ENCODE assay signal across 27 mouse cellular contexts in the genomic region with DNA sequence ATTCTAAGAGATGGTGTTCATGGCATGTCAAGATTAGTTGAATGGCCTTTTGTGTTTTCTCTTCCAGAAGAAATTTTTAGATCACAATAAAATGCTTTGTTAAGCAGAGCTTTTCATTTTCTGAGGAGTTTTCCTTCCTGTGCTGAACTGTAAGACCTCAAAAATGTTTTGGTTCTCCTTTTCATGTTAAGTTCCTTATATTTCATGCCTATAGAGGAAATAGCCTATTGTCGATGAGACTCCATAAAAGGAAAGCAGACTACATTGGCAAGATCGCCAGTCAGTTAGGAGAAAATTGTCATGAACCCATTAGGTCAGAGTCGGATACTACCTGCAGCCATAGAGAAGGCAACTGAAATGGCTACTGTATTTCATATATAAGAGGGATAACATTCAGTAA.
"Had no signal": no experiment of that assay in that cellular context is flagged by ENCODE, and none has a peak within 500 bp of the region (broad histone marks: within the 10 kb centered on the region; RNA-seq: fewer than 3 reads in every experiment).

No protein-coding gene starts in this region.

- ATAC-seq: hindbrain, embryonic 16.5 days; inflammation-experienced regulatory T-cells, adult 6 months; intestine, embryonic 15.5 days; intestine, postnatal 0 days; liver, embryonic 12.5 days had no signal

- H3K4me2 ChIP-seq: heart, embryonic 11.5 days; heart, embryonic 13.5 days; heart, embryonic 15.5 days; hindbrain, embryonic 12.5 days; hindbrain, embryonic 14.5 days; intestine, embryonic 15.5 days; limb, embryonic 13.5 days; limb, embryonic 15.5 days; liver, embryonic 12.5 days had no signal

- DNase-seq: gastrocnemius, postnatal 25 days; heart, adult 11 months; heart, adult 2 months; heart, postnatal 14 days; heart, postnatal 36 days; kidney, adult 18-20 months; kidney, adult 8-10 months; kidney, postnatal 10 days; kidney, postnatal 25 days; kidney, postnatal 4 days; layer of hippocampus, adult 9-11 months; layer of hippocampus, postnatal 36 days; left cerebral cortex, postnatal 4 days had no signal

- H3K27me3 ChIP-seq: heart, embryonic 13.5 days; heart, embryonic 15.5 days; hindbrain, embryonic 12.5 days; intestine, embryonic 15.5 days; limb, embryonic 13.5 days; limb, embryonic 15.5 days; liver, embryonic 12.5 days had no signal

- H3K36me3 ChIP-seq: heart, embryonic 13.5 days; heart, embryonic 15.5 days; hindbrain, embryonic 10.5 days; hindbrain, embryonic 12.5 days; intestine, embryonic 15.5 days; limb, embryonic 13.5 days; limb, embryonic 15.5 days; liver, embryonic 12.5 days had no signal

- H3K9ac ChIP-seq: heart, embryonic 13.5 days; heart, embryonic 15.5 days; hindbrain, embryonic 12.5 days; hindbrain, embryonic 14.5 days; intestine, embryonic 15.5 days; limb, embryonic 13.5 days; limb, embryonic 15.5 days; liver, embryonic 12.5 days had no signal

- H3K4me1 ChIP-seq: heart, embryonic 13.5 days; heart, embryonic 15.5 days; hindbrain, embryonic 10.5 days; hindbrain, embryonic 12.5 days; intestine, embryonic 15.5 days; limb, embryonic 13.5 days; limb, embryonic 15.5 days; liver, embryonic 12.5 days had no signal

- H3K4me3 ChIP-seq: heart, adult 2 months; heart, embryonic 13.5 days; heart, embryonic 15.5 days; hindbrain, embryonic 10.5 days; hindbrain, embryonic 12.5 days; intestine, embryonic 15.5 days; layer of hippocampus, adult 2 months; limb, embryonic 13.5 days; limb, embryonic 15.5 days; liver, embryonic 12.5 days had no signal

- H3K27ac ChIP-seq: heart, adult 2 months; heart, embryonic 13.5 days; heart, embryonic 15.5 days; hindbrain, embryonic 10.5 days; hindbrain, embryonic 12.5 days; hindbrain, embryonic 14.5 days; intestine, embryonic 15.5 days; layer of hippocampus, adult 2 months; limb, embryonic 13.5 days; limb, embryonic 15.5 days; liver, embryonic 12.5 days had no signal

- H3K9me3 ChIP-seq: heart, embryonic 13.5 days; heart, embryonic 15.5 days; hindbrain, embryonic 10.5 days; hindbrain, embryonic 12.5 days; intestine, embryonic 15.5 days; limb, embryonic 13.5 days; limb, embryonic 15.5 days; liver, embryonic 12.5 days had no signal
